Mouse (Mus musculus) left cerebral cortex, postnatal 36 days (tissue): ENCODE results near the gene Cdc25b. TPM values are rescaled to one million over a fixed set of nuclear protein-coding genes. Genes with fewer than 3 reads are reported as not detected.

Experiments used
- DNase-seq, 2 experiments: peaks; one replicate each; pipeline ENCODE4 v3.0.0; 2021 to 2022; ENCODE audit warnings: low spot score in 2 of 2, mixed read lengths in 1 of 2
- intact Hi-C: fragments of 180-260 bp; cut with DNase I; formaldehyde crosslinking; loops from one replicate; pipeline ENCODE4 v1.15.1; 2025
- total RNA-seq, 2 experiments: library from RNA; stranded (reverse); gene quantifications; 2 replicates each; pipeline ENCODE4 v1.2.3; 2021

Cdc25b gene
- total RNA-seq, 2 experiments from 2014 or later: 13.9 to 22.8 TPM

DNA sequence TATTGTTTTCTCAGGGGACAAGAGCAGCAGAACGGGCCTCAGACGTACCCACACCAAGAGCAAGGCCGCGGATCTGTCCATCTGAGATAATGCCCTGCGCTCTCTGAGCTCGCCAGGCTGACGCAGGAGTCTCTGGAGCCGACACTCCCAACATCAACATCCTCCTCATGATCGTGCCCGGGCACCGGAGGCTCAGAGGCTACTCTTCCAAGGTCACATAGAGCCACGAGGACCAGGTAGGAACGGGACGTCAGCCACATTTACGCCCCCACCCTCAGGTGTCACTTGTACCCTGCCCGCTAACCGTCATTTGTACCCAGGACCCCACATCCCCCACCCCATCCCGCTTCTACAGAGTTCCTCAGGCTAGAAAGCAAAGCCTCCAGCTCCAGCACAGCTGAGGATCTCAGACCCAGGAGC lies 27.2 kb upstream of the Cdc25b start:
- intact Hi-C loops: no loop called here
- DNase-seq: peak; percentile 28 to 38

DNA sequence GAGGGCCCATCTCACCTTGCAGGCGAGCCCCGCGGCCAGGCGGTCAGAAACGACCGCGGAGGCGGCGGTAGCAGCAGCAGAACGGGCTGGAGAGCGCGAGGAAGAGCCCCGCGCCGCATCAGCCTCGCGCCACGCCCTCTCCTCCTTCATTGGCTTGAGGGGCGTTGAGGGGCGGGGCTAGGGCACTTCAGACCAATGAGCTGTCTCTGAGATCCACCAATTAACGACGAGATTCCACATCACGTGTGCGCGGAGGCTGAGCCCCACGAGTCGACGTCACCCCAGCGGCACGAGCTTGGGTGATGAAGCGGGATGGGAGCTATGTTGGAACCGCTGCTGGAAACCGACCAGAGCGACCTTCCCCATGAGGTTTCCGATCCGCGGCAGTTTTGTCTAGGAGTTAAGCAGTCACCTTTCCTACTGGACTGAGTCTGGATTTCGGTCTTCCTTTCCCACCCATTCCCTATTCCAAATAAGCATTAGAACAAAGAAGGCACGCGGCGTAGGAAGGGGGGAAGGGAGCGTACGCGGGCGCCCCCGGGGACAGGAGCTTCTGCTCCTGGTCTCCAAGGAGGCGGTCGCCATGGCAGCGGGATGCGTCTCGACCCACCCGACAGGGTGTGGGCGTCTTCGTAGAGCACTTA lies 26.7 kb upstream of the Cdc25b start, which contains the start of gene 1700037H04Rik:
1700037H04Rik (minus strand) TSS at position 144 of the 644 bp plus-strand sequence.
- intact Hi-C loops: loop anchor here (2.0 kb wide), 1 partner anchor 65 kb away; no protein-coding TSS in a partner anchor
- peak; percentile 92 to 94 for DNase-seq

DNA sequence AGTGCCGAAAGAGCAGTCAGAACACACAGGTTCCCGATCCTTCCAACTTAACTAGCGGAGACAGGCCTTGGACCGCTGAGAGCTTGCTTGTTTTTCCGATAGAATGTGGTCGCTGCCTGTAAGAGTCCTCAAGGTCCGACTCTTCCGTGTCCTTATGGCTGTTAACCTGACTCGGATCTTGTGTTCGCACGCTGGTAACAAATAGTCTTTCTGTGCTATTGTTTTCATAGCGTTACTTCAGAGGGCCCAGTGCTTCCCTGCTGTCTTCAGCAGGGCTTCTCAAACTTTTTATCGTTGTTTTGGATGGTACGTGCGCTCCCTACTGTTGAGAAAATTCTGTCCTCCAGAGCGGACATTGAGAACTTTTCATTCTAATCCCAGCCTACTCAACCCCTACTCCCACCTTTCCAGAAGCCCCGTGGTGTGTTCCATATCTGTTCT lies 26.1 kb upstream of the Cdc25b start:
- intact Hi-C loops: loop anchor here (2.0 kb wide), 1 partner anchor 66 kb away; no protein-coding TSS in a partner anchor
- peak; percentile 26 to 28 for DNase-seq

DNA sequence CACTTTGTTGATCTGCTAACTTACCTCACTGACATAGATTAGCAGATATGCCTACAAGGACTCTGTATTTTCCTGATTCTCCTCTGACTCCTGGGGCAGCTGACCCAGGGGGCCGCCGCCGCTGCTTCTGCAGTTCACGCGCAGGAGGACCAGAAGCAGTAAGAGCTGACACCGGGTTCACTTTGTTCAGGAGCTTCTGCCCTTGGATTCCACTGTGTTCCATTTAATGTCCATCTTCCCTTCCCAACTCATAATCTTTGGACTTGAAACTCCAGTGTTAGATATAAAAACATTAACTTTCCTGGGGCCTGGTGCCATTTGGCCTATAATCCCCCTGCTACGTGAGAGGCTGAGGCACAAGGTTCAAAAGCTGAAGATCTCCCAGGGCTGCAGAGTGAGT lies 22.8 kb upstream of the Cdc25b start:
- DNase-seq: no peak
- intact Hi-C loops: no loop called here

DNA sequence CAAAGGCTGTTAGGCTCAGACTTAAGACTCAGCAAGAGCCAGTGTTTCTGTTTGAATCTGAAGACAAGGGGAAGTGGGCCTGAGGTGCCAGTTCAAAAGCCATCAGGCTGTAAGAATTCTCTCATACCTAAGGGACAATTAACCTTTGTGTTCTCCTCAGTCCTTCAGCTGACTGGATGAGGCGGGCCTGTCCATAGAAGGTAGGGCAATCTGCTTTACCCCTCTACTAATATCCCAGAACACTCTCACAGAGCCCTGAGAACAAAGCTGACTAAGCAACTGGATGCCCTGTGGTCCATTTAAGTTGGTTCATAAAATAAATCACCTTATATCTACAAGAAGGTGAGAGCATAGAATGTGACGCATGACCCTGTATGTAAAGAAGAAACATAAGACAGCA lies 20.6 kb upstream of the Cdc25b start:
- DNase-seq: no peak
- intact Hi-C loops: no loop called here

DNA sequence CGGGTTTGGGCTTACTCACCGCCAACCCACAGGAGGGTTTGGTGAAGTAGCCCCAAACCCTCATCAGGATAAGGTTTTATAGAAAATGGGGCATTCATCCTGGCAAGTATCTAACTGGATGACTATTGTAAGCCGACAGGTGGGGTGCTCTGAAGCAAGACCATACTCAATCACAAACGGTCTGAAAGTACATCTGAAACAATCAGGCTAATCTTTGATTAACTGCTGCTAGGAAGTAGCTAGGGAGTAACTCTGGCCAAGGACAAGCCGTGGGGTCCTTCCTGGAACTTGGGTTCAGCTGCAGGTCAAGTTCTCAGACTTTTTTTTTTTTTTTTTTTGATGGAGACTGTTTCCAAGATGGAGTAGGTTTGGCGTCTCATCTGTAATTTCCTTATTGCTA lies 18.8 kb upstream of the Cdc25b start:
- intact Hi-C loops: no loop called here
- no peak for DNase-seq

DNA sequence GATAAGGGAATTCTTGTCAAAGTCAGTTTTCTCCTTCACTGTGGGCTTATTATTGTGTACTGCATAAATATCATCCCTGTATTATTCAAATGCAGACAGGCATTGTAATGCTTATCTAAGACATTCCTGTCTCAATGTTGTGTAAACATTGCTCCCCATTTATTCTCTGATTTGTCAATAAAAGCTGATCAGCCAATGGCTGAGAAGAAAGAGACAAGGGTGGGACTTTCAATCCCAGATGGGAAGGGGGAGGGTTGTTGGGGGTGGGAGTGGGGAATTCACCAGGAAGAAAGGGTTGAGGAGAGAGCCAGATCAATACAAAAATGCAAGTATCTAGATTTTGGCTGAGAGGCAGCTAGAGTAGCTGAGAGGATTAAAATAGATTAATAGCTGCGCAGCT lies 17.8 kb upstream of the Cdc25b start:
- intact Hi-C loops: no loop called here

DNA sequence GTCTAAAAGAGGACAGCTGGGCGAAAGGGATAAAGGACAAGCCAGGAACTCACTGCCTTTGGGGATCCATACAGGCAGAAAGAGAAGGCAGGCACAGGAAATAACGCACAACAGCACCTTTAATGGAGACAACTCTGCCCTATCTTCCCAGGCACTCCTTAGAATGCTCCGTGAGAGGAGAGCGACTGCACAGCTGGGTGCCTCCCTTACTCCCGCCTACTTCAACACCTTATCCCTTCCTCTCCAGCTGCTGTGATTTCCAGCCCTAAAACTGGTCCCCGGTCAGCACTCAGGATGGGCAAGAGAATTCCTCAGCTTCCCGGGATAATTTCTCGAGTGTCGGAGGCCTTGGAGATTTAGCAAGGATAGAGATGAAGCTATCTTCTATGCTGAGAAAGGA lies 15.8 kb upstream of the Cdc25b start:
- intact Hi-C loops: no loop called here
- DNase-seq: no peak

More for the DNA sequence above, 17.8 kb upstream of the Cdc25b start:
- DNase-seq: no peak

DNA sequence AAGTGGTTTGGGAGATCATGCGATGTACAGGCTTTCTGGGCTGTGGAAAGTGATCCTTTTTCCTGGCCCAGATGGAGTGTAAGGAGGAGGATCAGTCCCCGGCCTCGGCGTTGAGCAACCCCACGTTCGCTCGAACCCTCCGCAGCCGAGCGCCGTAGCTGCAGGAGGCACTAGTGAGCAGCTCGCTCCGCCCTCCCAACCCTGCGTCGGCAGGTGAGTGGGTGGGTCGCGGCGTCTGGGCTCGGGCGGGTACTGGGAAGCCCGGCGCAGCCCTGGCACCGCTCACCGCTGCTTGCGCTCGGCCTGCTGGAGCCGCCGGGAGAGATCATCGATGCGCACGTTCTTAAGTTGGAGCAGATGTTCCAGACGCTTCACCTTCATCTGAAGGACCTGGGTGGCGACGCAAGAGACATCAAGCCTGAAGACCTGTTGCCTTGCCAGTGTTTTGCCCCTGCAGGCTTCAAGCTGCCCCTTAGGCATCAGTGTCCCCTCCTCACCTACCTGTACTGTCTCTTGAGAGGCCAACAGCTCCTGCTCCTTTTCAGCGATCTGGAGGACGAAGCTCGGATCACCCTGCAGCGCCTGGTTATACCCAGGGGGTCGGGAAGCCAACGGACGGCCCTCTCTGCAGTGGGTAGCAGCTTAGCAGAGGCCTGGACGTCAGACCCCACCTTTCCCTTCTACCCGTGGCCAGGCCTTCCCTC lies 15.2 kb upstream of the Cdc25b start:
- peak; percentile 74 to 80 for DNase-seq
- intact Hi-C loops: no loop called here

DNA sequence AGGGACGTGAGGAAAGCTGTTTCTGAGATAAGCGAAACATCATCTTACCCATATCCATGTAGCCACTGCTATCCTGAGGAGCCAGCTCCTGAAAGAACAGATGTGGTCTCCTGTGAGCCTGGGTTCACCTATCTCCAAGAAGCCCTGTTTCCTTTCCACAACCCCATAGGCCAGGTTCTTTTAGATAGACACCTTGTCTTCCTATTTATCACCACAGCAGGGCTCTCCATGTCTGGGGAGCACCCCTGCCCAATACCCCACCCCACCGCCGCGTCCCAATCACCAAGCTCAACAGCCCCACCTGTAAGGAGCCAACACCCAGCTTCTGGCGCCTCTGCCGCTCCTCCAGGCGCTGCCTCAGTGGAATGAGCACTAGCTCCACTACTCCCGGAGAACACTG lies 14.4 kb upstream of the Cdc25b start:
- DNase-seq: no peak
- intact Hi-C loops: no loop called here

DNA sequence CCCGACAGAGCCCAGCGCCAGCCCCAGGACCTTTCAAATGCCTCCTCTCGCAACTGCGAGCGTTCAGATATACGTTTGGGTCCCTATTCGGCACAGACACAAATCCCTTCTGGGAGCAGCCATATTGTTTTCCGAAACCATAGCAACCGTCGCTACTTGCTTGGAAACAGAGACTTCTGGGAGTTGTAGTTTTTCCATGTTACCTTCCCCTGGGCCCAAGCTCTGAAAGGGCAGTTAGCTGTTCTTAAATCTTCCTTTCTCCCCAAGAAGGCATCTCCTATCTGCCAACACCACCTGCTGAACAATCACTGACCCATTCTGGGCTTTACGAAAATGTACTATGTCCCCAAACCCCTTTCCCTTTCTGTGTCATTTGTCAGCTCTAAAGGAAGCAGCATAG lies 12.0 kb upstream of the Cdc25b start:
- DNase-seq: peak; percentile 51 to 72
- intact Hi-C loops: loop anchor here (5.0 kb wide), 1 partner anchor 88 kb away; the partner anchor contains the start of gene Pank2

DNA sequence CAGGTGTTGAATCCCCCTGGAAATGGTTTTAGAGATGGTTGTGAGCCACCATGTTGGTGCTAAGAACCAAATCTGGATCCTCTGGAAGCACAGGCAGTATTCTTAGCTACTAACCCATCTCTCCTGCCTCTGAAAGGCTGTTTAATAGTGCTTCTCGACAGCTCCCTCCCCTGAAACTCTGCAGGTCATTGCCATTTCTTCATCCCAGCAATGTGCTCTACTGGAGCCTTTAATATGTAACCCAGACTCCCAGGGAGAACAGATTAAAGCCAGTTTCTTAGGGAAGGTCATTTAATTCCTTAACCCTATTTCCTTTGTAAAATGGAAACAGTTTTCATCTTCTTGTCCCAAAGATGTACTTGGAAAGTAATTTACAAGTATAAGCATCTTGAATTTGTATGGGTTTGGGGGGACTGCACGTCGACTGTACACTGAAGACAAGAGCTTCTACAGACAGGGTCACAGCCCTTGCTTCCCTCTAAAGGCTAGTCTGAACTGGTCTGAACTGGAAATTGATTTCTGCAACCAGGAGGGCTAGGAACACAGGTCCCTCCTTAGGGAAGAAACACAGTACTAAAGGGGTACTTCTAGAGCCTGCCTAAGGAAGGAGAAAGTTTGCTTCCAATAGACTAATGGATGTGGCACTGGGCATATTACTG lies 11.3 kb upstream of the Cdc25b start:
- intact Hi-C loops: loop anchor here (5.0 kb wide), 1 partner anchor 87 kb away; the partner anchor contains the start of gene Pank2
- no peak for DNase-seq

DNA sequence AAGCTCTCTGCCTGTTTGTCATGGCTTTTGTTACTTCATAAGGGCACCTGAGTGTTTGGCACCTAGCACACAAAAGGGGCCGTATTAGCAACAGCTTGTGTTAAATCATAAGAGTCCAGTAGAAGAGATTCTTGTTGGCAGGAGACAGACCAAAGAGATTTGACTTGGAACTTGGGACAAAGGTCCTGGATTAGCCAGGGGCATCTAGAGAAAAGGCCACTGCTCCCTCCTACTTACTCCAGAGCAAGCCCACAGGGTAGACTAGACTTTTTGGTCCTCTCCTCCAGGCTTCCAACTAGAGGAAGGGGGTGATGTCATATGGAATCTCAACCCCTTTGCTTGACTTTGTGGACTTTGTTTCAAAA lies 10.8 kb upstream of the Cdc25b start:
- DNase-seq: no peak
- intact Hi-C loops: loop anchor here (5.0 kb wide), 1 partner anchor 86 kb away; the partner anchor contains the start of gene Pank2

DNA sequence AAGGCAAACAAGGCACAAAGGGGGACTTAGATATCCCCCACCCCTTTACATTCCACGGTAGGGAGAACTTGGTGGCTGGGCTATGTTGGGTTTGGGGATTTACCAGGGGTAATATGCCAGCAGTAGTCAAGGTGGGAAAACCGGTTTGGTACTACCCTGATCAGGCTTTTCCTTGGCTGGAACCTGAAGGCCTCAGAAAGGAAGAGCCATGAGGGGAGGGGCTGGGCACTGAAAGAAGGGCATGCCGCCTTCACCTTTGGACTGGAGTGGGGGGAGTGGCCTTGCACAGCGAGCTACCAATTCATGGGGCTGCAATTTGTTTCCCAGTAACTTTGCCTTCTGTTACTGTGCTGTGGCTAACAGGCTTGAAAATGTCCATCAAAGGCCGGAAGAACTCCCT lies 10.3 kb upstream of the Cdc25b start:
- intact Hi-C loops: loop anchor here (5.0 kb wide), 1 partner anchor 86 kb away; the partner anchor contains the start of gene Pank2
- DNase-seq: no peak

DNA sequence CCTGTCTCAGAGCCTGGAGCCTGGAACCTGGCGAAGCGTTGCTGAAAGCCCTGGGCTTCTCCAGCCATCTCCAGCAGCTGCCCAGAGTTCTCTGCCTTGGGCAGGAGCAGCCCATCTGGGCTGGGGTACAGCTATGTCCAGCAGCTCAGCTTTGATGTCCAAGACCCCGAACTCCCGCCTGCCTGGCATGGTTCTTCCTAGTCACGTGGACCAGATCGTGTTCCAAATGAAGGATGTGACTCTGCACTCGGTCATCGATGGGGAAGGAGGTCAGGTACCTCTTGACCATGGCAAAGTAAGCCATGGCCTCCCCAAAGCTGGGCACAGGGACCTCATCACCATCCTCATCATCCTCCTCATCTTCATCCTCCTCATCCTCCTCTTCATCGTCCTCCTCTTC lies 8.8 kb upstream of the Cdc25b start:
- DNase-seq: no peak
- intact Hi-C loops: loop anchor here (5.0 kb wide), 1 partner anchor 84 kb away; the partner anchor contains the start of gene Pank2

DNA sequence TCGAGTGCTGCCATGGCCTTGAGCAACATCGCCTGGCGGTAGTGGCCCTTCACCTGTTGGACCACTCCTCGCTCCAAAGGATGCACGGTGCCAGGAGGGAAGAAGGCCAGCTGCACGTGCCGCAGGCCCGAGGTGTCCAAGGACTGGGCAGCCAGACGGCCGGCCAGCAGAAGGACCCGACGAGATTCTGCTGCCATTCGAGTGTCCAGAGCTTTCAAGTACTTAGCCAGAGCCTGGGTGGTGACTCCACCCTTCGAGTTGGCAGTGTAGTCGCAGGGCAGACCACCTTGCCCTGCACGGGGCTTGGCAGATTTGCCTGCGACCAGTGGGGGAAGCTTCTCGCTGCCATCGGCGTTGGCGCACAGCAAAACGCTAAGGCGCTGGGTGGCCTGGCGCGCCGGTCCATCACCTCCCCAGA lies 7.9 kb upstream of the Cdc25b start:
- no peak for DNase-seq
- intact Hi-C loops: loop anchor here (5.0 kb wide), 1 partner anchor 83 kb away; the partner anchor contains the start of gene Pank2

DNA sequence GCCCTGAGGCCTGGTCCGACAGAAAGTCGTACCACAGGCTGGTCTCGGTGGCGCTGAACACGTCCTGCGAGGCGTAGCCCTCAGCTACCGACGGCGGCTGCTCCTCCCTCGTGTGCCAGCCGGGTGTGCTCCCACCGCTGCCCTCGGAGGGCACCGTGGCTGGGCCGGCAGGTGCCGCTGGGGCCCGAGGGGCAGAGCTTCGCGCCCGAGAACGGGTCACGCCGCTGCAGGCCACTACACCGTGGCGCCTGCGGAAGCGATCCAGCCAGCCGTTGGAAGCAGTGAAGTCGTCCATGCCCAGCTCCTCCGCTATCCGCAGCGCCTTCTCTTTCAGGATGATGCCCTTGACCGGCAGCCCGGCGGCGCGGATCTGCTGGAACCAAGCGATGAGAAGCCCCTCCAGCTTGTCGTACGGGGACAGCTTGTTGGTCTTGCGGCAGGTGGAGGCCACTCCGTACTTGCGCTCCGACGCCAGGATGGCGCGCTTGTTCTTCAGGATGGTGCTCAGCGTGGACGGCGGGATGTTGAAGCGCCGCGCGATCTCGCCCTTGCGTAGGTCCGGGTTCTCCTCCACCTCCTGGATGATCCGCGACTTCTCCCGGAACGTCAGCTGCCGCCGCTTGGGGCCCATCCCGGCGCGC lies 7.4 kb upstream of the Cdc25b start:
- peak; percentile 65 to 69 for DNase-seq
- intact Hi-C loops: loop anchor here (5.0 kb wide), 1 partner anchor 83 kb away; the partner anchor contains the start of gene Pank2

DNA sequence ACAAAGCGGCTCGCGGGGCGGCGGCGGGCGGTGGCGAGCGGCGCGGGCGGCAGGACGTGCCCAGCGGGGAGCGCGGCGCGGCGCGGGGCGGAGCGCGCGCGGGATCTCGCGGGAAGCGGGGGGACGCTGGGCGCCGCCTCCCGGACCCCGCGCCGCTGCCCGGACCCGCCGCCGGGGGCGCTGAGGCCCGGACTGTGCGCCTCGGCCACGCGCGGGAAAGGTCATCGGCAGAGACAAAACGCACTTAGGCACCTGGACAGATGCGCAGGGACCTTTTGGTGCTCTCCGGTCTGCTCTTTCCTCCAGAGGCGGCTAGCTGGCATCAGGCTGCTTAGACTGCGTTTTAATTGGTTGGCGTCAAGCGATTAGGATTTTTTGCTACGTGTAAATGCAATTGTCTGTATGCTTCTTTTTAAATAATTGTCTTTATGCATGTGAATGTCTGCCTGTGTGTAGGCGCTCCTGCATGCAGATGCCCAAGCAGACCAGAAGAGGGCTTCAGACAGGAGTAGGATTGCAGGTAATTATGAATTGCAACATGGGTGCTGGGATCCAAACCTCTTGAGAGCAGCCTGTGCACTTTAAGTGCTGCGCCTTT lies 6.7 kb upstream of the Cdc25b start, which contains the start of gene Cenpb:
Cenpb (minus strand) TSS at position 78 of the 598 bp plus-strand sequence.
- peak; percentile 85 to 87 for DNase-seq
- intact Hi-C loops: loop anchor here (2.0 to 5.0 kb wide), 2 partner anchors 31 to 82 kb away; partner anchors contain the start of gene Pank2

DNA sequence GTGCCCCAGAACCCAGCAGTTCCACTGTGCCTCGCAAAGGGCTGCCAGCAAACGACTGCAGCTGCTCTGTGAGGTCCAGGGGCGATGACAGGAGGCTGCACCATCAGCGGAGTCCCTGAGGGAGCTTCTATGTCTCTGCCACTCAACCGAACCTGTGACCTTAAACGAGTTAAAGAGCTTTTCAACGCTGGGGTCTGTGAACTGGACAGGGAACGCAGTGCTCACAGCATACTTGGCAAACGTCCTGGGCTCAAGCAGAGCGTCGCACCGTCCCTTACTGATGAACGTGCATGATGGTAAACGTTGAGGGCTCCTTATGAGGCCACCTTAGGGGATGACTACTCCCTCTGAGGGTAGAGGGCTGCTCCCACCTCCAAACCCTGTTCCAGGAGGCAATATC lies 406 bp upstream of the Cdc25b start:
- intact Hi-C loops: no loop called here
- DNase-seq: no peak
